Mouse (Mus musculus) G1E (cell line): Measurements from ENCODE around the gene Usp31.

Experiments
- CTCF ChIP-seq: IDR thresholded peaks from 2 replicates; pipeline ENCODE4 v1.5.1; 2012; ENCODE audit warnings: low read depth, low read length, inconsistent platforms, mixed read lengths
- GATA1 ChIP-seq: IDR thresholded peaks from 2 replicates; pipeline ENCODE4 v1.6.1; 2012; ENCODE audit warnings: borderline replicate concordance, low read length, inconsistent platforms, mixed read lengths
- GATA2 ChIP-seq: IDR thresholded peaks from 2 replicates; pipeline ENCODE4 v1.6.1; 2012; ENCODE audit warnings: low read depth, low read length, inconsistent platforms, borderline replicate concordance
- POLR2AphosphoS5 ChIP-seq: IDR thresholded peaks from 2 replicates; pipeline ENCODE4 v1.6.1; 2012; ENCODE audit warnings: low read depth, low read length, inconsistent platforms; ENCODE audit not compliant: insufficient replicate concordance
- TAL1 ChIP-seq: conservative IDR thresholded peaks from 2 replicates; pipeline ENCODE4 v1.6.1; 2012; ENCODE audit warnings: low read depth, low read length, inconsistent platforms, mixed read lengths

GRCm38 (mm10) chr7:121622835-121623420, 84.1 kb downstream of the Usp31 start:
- TF ChIP-seq CTCF (no peak), POLR2AphosphoS5 (no peak), GATA1 (no peak), GATA2 (no peak), TAL1 (no peak)
